Mouse (Mus musculus) embryonic fibroblast, embryonic 13.5 days (primary cell): Measurements from ENCODE around the gene Pdhb. TPM values are rescaled to one million over a fixed set of nuclear protein-coding genes. Genes with fewer than 3 reads are reported as not detected.

Experiments used
- H3K27ac ChIP-seq: 2 replicates; pipeline ENCODE4 v1.5.1; 2012; ENCODE audit warnings: low read length, control low read depth, inconsistent platforms; ENCODE audit not compliant: insufficient read depth
- H3K4me1 ChIP-seq: 2 replicates; pipeline ENCODE4 v1.6.1; 2011; ENCODE audit warnings: low read length; ENCODE audit not compliant: control insufficient read depth, insufficient read depth
- H3K4me3 ChIP-seq: 2 replicates; pipeline ENCODE4 v1.5.1; 2011; ENCODE audit warnings: mild to moderate bottlenecking, control low read depth, low read length; ENCODE audit not compliant: insufficient read depth
- CTCF ChIP-seq: IDR thresholded peaks from 2 replicates; pipeline ENCODE4 v1.5.1; 2011; ENCODE audit warnings: mild to moderate bottlenecking, control low read depth, low read length, moderate library complexity, borderline replicate concordance; ENCODE audit not compliant: insufficient read depth
- POLR2A ChIP-seq: IDR thresholded peaks from 2 replicates; pipeline ENCODE4 v1.6.1; 2011; ENCODE audit warnings: low read depth, mild to moderate bottlenecking, control low read depth, low read length, moderate library complexity
- polyA plus RNA-seq: library from polyadenylated mRNA; stranded (reverse); fragments of >200 nt; gene quantifications from 2 replicates; pipeline ENCODE4 v1.2.4, GENCODE M21; 2011; ENCODE audit warnings: low read depth; ENCODE audit not compliant: missing spikeins, insufficient read length

The Pdhb gene
- polyA plus RNA-seq, 1 experiment: 92.5 TPM

- Histone ChIP-seq H3K4me3 (no peak overlapping the region), H3K27ac (no peak overlapping the region), H3K4me1 (peaks cover 2% of the 10 kb centered on the region; the same call in 1 of the 2 replicates)
- no peak for TF ChIP-seq POLR2A
- TF ChIP-seq CTCF: no peak
Observed at GRCm38 (mm10) chr14:8117371-8117770, 55.5 kb downstream of the Pdhb start.

Other genes with a start within 250 kb of the Pdhb start
- gene Gm45521, start 215.7 kb downstream of the Pdhb start, polyA plus RNA-seq: not detected in 2 replicates
- gene Dnase1l3, start 178.5 kb downstream of the Pdhb start, polyA plus RNA-seq: not detected in 2 replicates
- gene Abhd6, start 170.1 kb downstream of the Pdhb start, polyA plus RNA-seq: 4.7 and 6.4 TPM in 2 replicates
- 17.8 and 24.1 TPM in 2 replicates for gene Rpp14, start 92.7 kb downstream of the Pdhb start, polyA plus RNA-seq
- gene Pxk, start 74.8 kb downstream of the Pdhb start, polyA plus RNA-seq: 38.9 and 45.6 TPM in 2 replicates
- gene Kctd6, start 41.1 kb upstream of the Pdhb start, polyA plus RNA-seq: 9.5 and 10.2 TPM in 2 replicates
- gene Acox2, start 86.3 kb upstream of the Pdhb start, polyA plus RNA-seq: 1.3 TPM in 1 of 2 replicates, not detected in the other
- gene Fam107a, start 145.0 kb upstream of the Pdhb start, polyA plus RNA-seq: not detected in 2 replicates
- gene Oit1, start 205.7 kb upstream of the Pdhb start, polyA plus RNA-seq: not detected in 2 replicates